Mouse (Mus musculus): ENCODE results near the gene Vmn1r18. TPM values are rescaled to one million over a fixed set of nuclear protein-coding genes. Genes with fewer than 3 reads are reported as not detected.
"Not testable (repeated sequence)": the region's sequence is repeated elsewhere in the genome, so short reads cannot be mapped to it uniquely, and the experiment has no call there.

The Vmn1r18 gene
- not detected in 2 replicates for polyA plus RNA-seq (2012; rRNA removed)

DNA sequence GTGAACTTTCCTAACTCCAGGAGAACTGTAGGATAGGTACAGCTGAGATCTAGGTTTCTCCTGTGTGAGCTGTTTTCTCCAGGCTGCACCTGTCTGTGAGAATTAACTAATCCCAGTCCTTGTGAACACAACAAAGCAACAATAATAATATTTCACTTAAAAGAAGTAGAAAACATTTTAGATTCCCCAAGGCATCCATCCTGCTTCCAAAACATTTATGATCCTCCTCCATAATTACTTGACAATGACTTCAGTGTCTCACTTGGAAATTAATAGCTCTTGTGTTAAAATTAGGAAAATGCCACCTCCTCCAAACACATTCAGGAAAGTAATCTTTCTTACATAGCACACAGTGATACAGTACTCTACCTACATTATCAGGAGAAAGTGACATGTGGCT lies at the start of gene Vmn1r18:
Gene Vmn1r18, minus strand, starts transcription at position 101 of the 400 bp plus-strand sequence.
- Histone ChIP-seq H3K4me3 (ENCODE audit: control insufficient read depth, low read depth, low read length) (no peak within 1 kb of the TSS), H3K4me1 (ENCODE audit: control insufficient read depth, insufficient read depth, low read length) (no peaks in the 10 kb centered on the region), H3K36me3 (ENCODE audit: control insufficient read depth, insufficient read depth, low read length) (no peaks in the 10 kb centered on the region), H3K27me3 (ENCODE audit: control insufficient read depth, insufficient read depth, low read length) (no peaks in the 10 kb centered on the region), H3K27ac (ENCODE audit: control insufficient read depth, insufficient read depth, low read depth, low read length) (no peak within 1 kb of the TSS)
- TF ChIP-seq POLR2A (IDR thresholded peaks at IDR 0.05; ENCODE audit: control insufficient read depth, low read depth, low read length) (no peak), CTCF (IDR thresholded peaks at IDR 0.05; ENCODE audit: control insufficient read depth, insufficient read depth, insufficient replicate concordance, low read depth, low read length) (no peak)

- no peaks in the 10 kb centered on the region for H3K36me3 ChIP-seq (ENCODE audit: control insufficient read depth, insufficient read depth, low read length)
- no peak overlapping the region for H3K4me3 ChIP-seq (ENCODE audit: control insufficient read depth, low read depth, low read length)
- no peaks in the 10 kb centered on the region for H3K4me1 ChIP-seq (ENCODE audit: control insufficient read depth, insufficient read depth, low read length)
- H3K27me3 ChIP-seq (ENCODE audit: control insufficient read depth, insufficient read depth, low read length): no peaks in the 10 kb centered on the region
- no peak overlapping the region for H3K27ac ChIP-seq (ENCODE audit: control insufficient read depth, insufficient read depth, low read depth, low read length)
- TF ChIP-seq CTCF (IDR thresholded peaks at IDR 0.05; ENCODE audit: control insufficient read depth, insufficient read depth, insufficient replicate concordance, low read depth, low read length): no peak
- TF ChIP-seq POLR2A (IDR thresholded peaks at IDR 0.05; ENCODE audit: control insufficient read depth, low read depth, low read length): no peak
Observed at GRCm38 (mm10) chr6:57431196-57431595, 35.6 kb upstream of the Vmn1r18 start.

- Histone ChIP-seq H3K4me3 (ENCODE audit: control insufficient read depth, low read depth, low read length) (no peak within 1 kb of the TSS), H3K27ac (ENCODE audit: control insufficient read depth, insufficient read depth, low read depth, low read length) (no peak within 1 kb of the TSS), H3K27me3 (ENCODE audit: control insufficient read depth, insufficient read depth, low read length) (no peaks in the 10 kb centered on the region), H3K36me3 (ENCODE audit: control insufficient read depth, insufficient read depth, low read length) (no peaks in the 10 kb centered on the region), H3K4me1 (ENCODE audit: control insufficient read depth, insufficient read depth, low read length) (no peaks in the 10 kb centered on the region)
- no peak for TF ChIP-seq CTCF (IDR thresholded peaks at IDR 0.05; ENCODE audit: control insufficient read depth, insufficient read depth, insufficient replicate concordance, low read depth, low read length)
- TF ChIP-seq POLR2A (IDR thresholded peaks at IDR 0.05; ENCODE audit: control insufficient read depth, low read depth, low read length): no peak
Observed at GRCm38 (mm10) chr6:57428630-57429029, 33.0 kb upstream of the Vmn1r18 start, which contains the start of gene Vmn1r20. Gene Vmn1r20, plus strand, starts transcription at chr6:57428930.

GRCm38 (mm10) chr6:57403480-57403879 lies 7.9 kb upstream of the Vmn1r18 start, which contains the start of gene Vmn1r19:
Gene Vmn1r19, plus strand, starts transcription at chr6:57403780.
- not testable (repeated sequence) for H3K27me3 ChIP-seq (ENCODE audit: control insufficient read depth, insufficient read depth, low read length); H3K27ac ChIP-seq (ENCODE audit: control insufficient read depth, insufficient read depth, low read depth, low read length); H3K36me3 ChIP-seq (ENCODE audit: control insufficient read depth, insufficient read depth, low read length); H3K4me3 ChIP-seq (ENCODE audit: control insufficient read depth, low read depth, low read length); H3K4me1 ChIP-seq (ENCODE audit: control insufficient read depth, insufficient read depth, low read length)

- Histone ChIP-seq H3K4me1 (ENCODE audit: control insufficient read depth, insufficient read depth, low read length) (no peaks in the 10 kb centered on the region), H3K27me3 (ENCODE audit: control insufficient read depth, insufficient read depth, low read length) (no peaks in the 10 kb centered on the region), H3K4me3 (ENCODE audit: control insufficient read depth, low read depth, low read length) (no peak overlapping the region), H3K27ac (ENCODE audit: control insufficient read depth, insufficient read depth, low read depth, low read length) (no peak overlapping the region), H3K36me3 (ENCODE audit: control insufficient read depth, insufficient read depth, low read length) (no peaks in the 10 kb centered on the region)
- TF ChIP-seq CTCF (IDR thresholded peaks at IDR 0.05; ENCODE audit: control insufficient read depth, insufficient read depth, insufficient replicate concordance, low read depth, low read length) (no peak), POLR2A (IDR thresholded peaks at IDR 0.05; ENCODE audit: control insufficient read depth, low read depth, low read length) (no peak)
Observed at GRCm38 (mm10) chr6:57367496-57367895, 28.1 kb downstream of the Vmn1r18 start.

DNA sequence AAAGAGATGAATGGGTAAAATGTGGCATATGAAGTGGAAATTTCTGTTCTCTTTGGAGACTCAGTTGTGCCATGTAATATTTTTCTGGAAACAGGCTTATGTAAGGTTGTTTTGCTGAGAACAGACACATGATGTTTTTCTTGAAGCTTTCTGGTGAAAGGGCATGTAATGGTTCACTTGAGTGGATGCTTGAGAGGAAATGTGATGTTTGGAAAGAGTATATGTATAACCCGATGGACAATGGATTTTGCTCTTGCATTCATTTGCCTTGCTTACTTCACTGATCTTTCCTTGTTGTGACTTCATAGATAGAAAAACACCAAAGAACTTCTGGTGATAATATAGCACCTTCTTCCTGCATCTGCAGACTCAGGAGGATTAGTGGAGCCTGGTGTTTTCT lies 29.7 kb downstream of the Vmn1r18 start:
- not testable (repeated sequence) for H3K4me1 ChIP-seq (ENCODE audit: control insufficient read depth, insufficient read depth, low read length); H3K27me3 ChIP-seq (ENCODE audit: control insufficient read depth, insufficient read depth, low read length); H3K4me3 ChIP-seq (ENCODE audit: control insufficient read depth, low read depth, low read length)

GRCm38 (mm10) chr6:57363627-57364026 lies 32.0 kb downstream of the Vmn1r18 start, which contains the start of gene Vmn1r17:
Gene Vmn1r17, minus strand, starts transcription at chr6:57363727.
- Histone ChIP-seq H3K4me1 (ENCODE audit: control insufficient read depth, insufficient read depth, low read length) (no peaks in the 10 kb centered on the region), H3K36me3 (ENCODE audit: control insufficient read depth, insufficient read depth, low read length) (no peaks in the 10 kb centered on the region), H3K27ac (ENCODE audit: control insufficient read depth, insufficient read depth, low read depth, low read length) (no peak within 1 kb of the TSS), H3K27me3 (ENCODE audit: control insufficient read depth, insufficient read depth, low read length) (no peaks in the 10 kb centered on the region), H3K4me3 (ENCODE audit: control insufficient read depth, low read depth, low read length) (no peak within 1 kb of the TSS)
- TF ChIP-seq CTCF (IDR thresholded peaks at IDR 0.05; ENCODE audit: control insufficient read depth, insufficient read depth, insufficient replicate concordance, low read depth, low read length) (no peak), POLR2A (IDR thresholded peaks at IDR 0.05; ENCODE audit: control insufficient read depth, low read depth, low read length) (no peak)

More for the DNA sequence above, 29.7 kb downstream of the Vmn1r18 start:
- not testable (repeated sequence) for H3K36me3 ChIP-seq (ENCODE audit: control insufficient read depth, insufficient read depth, low read length); H3K27ac ChIP-seq (ENCODE audit: control insufficient read depth, insufficient read depth, low read depth, low read length)

GRCm38 (mm10) chr6:57356864-57357263 lies 38.7 kb downstream of the Vmn1r18 start:
- Histone ChIP-seq H3K27me3 (ENCODE audit: control insufficient read depth, insufficient read depth, low read length) (no peaks in the 10 kb centered on the region), H3K4me3 (ENCODE audit: control insufficient read depth, low read depth, low read length) (no peak overlapping the region), H3K27ac (ENCODE audit: control insufficient read depth, insufficient read depth, low read depth, low read length) (no peak overlapping the region), H3K36me3 (ENCODE audit: control insufficient read depth, insufficient read depth, low read length) (no peaks in the 10 kb centered on the region), H3K4me1 (ENCODE audit: control insufficient read depth, insufficient read depth, low read length) (no peaks in the 10 kb centered on the region)
- TF ChIP-seq POLR2A (IDR thresholded peaks at IDR 0.05; ENCODE audit: control insufficient read depth, low read depth, low read length) (no peak), CTCF (IDR thresholded peaks at IDR 0.05; ENCODE audit: control insufficient read depth, insufficient read depth, insufficient replicate concordance, low read depth, low read length) (no peak)
